Mouse (Mus musculus): ENCODE results near the gene Fam89b.

Gene Fam89b

GRCm38 (mm10) chr19:5734325-5734724 is 4.9 kb upstream of the Fam89b start:
- no peak for DNase-seq

DNA sequence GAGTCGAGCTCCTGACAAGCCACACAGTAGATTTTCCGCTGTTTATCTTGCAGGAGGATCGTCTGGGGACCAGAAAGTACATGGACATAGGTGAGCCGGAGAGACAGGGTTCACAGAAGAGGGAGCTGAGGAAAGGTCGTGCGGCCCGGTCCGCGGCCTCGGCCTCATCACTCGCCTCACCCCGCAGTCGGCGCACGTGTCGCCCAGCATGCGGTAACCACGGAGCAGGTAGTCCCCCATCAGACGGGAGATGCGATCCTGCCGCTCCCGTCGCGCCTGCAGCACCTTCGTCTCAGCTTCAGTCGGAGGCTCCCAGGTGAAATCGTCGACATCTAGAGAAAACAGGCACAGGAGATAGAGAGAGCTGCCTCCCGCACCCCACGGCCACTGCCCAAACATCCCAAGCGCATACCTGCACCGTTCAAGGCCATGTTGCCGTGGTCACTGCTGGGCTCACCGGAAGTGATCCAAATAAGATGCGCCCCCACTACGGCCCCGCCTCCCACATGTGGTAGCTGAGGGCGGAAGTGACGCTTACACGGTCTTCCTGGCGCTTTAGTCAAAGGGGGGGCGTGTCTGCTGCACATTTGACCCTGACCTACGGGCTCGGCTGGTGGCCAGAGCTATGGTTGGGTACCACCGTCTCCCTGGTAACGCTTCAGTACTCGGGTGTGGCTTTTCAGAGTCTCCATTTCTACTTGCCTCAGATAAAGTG is 2.0 kb upstream of the Fam89b start:
- peak; percentile 97 for DNase-seq

- DNase-seq: peak; percentile 50
Measured at GRCm38 (mm10) chr19:5730314-5731186, 1.1 kb upstream of the Fam89b start.

- peak; percentile 66 for DNase-seq
Measured at GRCm38 (mm10) chr19:5728631-5729443, 616 bp downstream of the Fam89b start.

DNA sequence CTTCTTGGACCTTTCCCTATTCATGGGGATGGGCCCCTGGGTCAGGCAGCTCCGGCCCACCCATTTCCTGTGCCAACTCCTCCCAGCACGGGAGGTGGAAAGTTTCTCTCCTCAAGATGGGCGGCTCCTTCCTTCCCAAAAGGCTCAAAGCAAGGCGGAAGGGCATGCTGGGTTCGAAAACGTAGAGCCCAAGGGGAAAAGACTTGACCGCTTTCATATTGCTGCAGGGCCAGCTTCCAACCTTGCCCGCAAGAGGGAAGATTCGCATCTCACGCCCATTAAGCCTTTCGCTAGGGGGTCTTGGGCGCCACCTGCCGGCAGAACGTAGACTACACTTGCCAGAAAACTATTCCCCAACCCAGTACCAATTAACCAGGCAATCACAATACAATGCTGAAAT is 1.8 kb downstream of the Fam89b start:
- DNase-seq: peak; percentile 92

DNA sequence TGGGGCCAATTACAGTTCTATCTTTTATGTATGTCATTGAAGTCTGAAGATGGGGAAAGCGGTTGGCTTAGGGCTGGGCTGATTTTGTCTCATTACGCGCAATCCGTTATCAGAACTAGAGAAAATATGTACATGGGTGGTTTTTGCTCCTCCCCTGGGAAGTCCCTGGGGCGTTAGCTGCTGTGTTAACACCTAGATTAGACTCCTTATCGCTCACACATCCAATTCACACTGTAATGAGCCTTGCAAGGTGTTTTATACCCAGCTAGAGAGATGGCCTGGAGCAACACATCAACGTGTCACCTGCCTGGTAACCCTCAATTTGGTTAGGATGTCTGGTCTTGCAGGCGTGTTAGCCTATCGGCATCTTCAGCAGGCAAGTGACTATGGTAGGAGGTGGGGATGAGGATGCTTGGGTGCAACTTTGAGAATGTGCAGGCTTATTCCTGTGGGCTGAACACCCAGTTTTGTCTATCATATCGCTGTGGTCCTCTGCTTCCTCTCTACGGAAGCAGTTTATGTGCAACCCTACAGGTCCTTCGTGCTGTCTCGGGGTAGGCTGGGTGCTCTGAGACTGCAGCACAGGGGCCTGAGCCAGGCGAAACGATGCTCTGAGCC is 2.4 kb downstream of the Fam89b start:
- peak; percentile 36 for DNase-seq

GRCm38 (mm10) chr19:5725767-5726515 is 3.5 kb downstream of the Fam89b start, which contains the start of gene Ehbp1l1:
Ehbp1l1 (minus strand) TSS chr19:5726317.
- DNase-seq: peak; percentile 85

GRCm38 (mm10) chr19:5725029-5725707 is 4.3 kb downstream of the Fam89b start:
- peak; percentile 49 for DNase-seq

DNA sequence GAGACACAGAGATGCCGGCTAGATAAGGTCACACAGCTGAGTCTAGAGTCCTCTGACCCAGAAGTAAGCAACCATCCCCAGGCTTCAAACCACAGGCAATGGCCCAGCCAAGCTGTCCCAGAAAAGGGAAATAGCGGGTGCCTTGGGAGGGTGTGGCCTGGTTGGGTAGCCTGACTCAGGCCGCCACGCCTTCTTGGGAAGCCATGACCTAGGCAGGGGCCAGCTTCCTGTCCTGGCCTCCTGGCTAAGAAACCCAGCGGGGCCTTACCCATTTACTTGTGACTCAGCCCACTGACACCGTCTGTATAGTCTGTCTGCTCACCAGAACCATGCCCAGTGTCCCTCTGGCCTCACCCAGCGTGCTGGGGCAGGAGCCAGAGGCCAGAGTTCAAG is 4.9 kb downstream of the Fam89b start:
- DNase-seq: peak; percentile 93

DNA sequence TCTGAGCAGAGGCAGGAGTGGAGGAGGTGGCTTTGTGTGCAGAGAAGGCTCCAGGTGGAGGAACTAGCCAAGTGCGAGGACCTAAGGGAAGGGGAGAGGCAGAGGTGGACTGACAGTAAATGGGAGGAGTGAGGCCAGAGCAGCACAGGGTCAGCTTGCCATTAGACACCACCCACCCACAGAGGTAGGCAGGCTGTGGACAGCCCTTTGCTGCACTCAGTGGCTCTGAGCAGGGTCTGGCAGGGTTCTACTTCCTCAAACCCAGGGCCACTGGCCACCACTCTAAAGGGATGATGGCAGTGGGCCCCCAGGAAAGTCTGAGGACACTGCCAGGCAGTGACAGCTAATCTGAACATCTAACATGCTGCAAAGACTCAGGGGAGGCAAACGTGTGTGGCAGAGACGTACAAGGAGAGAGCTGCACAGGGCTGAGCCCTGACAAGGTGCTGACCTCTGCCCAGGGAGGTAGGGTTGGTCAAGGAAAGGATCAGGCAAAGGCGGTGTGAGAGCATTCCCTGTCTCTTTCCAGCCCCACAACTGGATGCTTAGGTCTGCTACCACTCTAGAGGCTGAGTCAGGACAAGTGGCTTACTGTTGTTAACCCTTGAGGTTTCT is 5.4 kb downstream of the Fam89b start:
- DNase-seq: no peak

DNA sequence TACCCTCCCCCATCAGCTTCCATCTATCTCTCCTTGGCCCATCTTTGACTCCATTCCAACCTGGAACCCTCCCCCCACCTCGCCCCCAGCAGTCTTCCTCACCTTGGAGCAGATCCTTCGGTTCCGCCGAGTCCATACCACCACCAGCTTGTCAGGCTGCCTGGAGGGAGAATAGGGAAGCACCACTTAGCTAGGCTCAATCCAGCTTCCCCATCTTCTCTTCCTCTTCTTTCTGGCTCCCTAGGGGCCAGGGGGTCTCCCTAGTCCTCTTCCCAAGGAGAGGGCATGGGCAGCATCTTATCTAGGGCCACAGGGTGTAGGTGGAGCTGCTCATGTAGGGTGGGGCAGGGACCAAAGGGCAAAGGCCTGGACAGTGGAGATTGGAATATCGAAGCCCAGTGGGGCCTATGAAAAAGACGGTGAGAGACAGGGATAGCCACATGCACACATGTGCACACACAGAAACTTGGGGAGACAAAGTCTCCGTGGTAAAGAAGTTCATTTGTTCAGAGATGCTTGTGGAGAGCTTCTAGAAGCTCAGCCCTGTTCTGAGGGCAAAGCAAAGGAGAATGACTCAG is 6.5 kb downstream of the Fam89b start:
- no peak for DNase-seq

DNA sequence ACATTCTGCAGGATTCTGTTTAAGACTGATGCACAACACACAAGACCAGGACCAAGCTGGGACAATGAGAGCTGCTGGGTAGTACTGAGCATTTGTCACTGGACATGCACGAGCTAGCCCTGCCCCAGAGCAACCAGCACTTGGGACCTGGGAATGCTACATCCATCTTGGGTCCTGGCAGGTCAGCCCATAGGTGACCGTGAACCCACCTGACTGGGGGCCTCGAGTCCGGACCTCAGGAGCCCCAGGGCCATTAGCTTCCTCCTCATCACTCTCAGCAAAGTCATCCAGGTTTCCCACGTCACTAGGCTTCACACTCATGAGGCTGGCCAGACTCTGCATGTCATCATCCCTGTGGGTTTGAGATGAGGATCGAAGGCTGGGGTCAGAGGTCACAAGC is 8.2 kb downstream of the Fam89b start:
- no peak for DNase-seq

- DNase-seq: no peak
Measured at GRCm38 (mm10) chr19:5716955-5717354, 12.5 kb downstream of the Fam89b start.

GRCm38 (mm10) chr19:5715793-5716688 is 13.4 kb downstream of the Fam89b start:
- peak; percentile 69 for DNase-seq

DNA sequence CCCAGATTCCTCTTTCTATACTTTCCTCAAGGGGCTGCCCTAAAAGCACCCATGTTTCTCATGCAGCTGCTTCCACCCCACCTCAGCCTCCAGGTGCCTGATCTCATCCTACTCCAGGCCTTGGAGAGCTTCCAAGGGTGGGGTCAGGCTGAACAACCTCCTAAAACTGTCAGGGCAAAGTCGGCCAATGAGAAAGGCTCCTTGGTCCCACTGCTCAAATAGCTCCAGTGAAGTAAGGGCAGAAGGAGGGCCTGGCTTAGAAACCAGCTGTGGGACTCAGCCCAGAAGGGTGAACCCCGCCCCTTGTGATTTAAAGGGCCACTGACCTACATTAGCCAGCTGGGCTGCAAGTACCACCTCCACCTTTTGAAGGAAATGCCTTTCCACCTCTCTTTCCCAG is 15.7 kb downstream of the Fam89b start:
- DNase-seq: peak; percentile 93

- DNase-seq: no peak
Measured at GRCm38 (mm10) chr19:5713255-5713654, 16.2 kb downstream of the Fam89b start.

DNA sequence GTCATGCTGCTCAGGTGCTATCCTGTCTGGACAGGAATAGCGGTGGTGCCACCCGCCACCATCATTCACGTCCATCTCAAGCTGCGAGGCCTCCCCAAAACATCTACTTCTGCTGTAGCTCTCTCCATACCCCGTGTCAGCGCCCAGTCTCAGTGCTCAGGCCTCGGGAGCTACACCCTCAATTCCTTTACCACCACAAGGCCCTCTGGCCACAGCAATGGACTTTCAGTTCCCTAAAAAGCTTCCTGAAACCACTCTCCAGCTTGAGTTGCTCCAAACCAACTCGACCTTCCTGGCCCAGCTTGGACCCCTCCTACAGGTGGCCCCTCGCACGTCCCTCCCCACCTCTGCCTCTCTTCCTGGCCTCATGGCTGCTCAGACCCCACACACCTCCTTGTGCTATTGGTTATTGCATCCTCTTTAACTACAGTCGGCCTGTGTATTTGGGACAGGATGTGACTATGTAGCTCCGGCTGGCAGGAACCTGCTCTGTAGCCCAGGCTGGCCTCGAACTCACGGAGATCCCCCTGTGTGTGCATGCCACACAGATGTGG is 17.5 kb downstream of the Fam89b start:
- DNase-seq: peak; percentile 48

DNA sequence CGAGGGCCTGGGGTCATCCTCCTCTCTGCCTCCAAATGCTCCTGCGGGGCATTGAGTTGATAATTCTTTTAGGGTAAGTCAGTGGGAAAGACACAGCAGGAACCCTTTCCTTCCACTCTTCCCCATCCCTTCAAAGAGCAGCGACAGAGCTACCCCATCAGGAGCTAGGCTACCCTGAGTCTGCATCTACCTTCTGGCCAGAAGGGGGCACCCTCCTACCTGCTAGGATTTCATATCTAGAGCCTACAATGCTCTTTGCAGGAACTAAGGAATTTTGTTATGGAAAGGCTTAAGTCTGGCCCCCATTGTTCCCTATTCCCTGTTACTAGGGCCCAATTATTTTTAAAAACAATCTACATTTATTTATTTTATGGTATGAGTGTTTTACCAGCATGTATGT is 18.2 kb downstream of the Fam89b start:
- peak; percentile 95 for DNase-seq

GRCm38 (mm10) chr19:5710581-5710980 is 18.9 kb downstream of the Fam89b start:
- DNase-seq: no peak

All from lung, postnatal 36 days (tissue).